Mouse (Mus musculus): ENCODE data around the gene Hist1h2ba. TPM values are rescaled to one million over a fixed set of nuclear protein-coding genes. Genes with fewer than 3 reads are reported as not detected.
A peak's percentile ranks its signal among the peaks of the same experiment; 100 is the strongest.

Gene Hist1h2ba
- not detected for total RNA-seq (2021)
- long read RNA-seq, experiment 1, result 0 reads
- long read RNA-seq, experiment 2, result 0 reads

GRCm38 (mm10) chr13:23933421-23934210 is at the start of gene Hist1h2ba:
Gene Hist1h2ba, minus strand, starts transcription at chr13:23934156.
- DNase-seq (ENCODE audit: low spot score in 2 of 2), result no peak

DNA sequence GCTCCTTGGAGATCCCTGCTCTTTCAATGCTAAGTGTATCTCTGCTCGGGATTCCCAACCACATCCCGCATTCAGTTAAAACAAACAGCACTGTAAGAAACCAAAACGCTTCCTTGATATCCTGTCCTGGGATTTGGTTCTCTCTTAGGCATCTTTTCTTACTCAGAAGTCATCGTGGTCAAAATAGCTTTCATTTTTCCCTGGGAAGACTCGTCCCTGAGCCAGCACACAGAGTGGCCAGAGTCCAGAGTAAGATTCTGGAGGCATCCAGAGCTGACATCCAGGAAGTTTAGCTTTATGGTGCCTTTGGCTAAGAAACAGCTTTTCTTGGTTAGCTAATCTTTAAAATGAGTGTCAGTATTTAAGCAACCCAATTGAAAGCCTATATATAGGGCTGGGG is 38.3 kb upstream of the Hist1h2ba start:
- no peak for DNase-seq (ENCODE audit: low spot score in 2 of 2)

- no peak for DNase-seq (ENCODE audit: low spot score in 2 of 2)
Observed at GRCm38 (mm10) chr13:23971870-23972269, 37.9 kb upstream of the Hist1h2ba start.

DNA sequence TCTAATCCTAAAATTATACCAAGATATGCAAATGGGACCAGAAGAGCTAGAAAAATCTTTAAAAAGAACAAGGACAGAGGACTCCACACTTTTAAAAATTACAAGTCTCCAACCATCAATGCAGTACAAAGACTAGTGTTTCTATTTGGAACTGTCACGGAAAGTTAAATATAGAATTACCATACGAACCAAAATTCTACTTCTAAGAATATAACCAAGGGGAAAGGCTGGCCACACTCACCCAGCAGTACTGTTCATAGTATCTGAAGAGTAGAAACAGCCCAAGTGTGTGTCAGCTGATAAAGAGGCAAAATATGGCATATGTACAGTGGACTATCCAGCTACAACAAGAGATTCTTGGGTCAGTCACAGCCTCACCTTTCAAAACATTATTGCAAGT is 31.0 kb upstream of the Hist1h2ba start:
- no peak for DNase-seq (ENCODE audit: low spot score in 2 of 2)

DNA sequence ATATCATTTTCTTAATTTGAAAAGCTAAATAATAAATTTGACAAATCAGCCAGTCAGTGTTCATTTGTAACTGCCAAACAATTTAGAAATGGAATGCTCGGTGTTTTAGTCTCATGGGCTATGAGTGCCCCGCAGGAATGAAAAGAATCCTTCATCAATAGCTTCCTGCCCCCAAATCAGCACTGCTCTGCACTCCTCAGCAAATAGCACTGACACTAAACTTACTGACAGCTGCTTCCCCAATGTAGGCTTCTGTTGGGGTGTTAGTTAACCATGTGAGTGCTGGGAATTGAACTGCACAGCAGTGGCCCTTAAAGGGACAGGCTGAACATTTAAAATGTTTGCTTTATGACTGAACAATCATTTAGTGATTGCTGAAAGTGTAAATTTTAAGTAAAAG is 25.8 kb upstream of the Hist1h2ba start:
- no peak for DNase-seq (ENCODE audit: low spot score in 2 of 2)

- DNase-seq (ENCODE audit: low spot score in 2 of 2), result peak in 1 of 2 experiments; percentile 13
Observed at GRCm38 (mm10) chr13:23950928-23951327, 17.0 kb upstream of the Hist1h2ba start.

GRCm38 (mm10) chr13:23949484-23950246 is 15.7 kb upstream of the Hist1h2ba start:
- no peak for DNase-seq (ENCODE audit: low spot score in 2 of 2)

DNA sequence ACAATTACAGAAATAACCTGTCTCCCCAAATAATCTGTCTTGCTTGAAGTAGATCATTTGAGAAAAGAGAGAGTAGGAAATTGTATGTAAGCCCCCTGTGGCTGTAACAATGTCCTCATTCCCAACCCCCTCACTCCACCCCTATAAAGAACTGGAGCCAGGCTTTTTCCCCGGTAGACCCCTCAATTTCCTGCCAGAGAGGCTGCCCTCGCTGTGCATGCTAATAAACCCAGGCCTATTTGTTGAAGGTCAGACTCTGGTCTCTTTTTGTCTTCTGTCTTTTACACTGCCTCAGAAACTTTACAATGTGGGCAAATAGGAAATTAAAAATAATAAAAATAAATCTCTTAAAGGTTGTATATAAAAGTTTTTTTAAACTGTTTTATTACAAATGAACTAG is 12.3 kb upstream of the Hist1h2ba start:
- no peak for DNase-seq (ENCODE audit: low spot score in 2 of 2)

DNA sequence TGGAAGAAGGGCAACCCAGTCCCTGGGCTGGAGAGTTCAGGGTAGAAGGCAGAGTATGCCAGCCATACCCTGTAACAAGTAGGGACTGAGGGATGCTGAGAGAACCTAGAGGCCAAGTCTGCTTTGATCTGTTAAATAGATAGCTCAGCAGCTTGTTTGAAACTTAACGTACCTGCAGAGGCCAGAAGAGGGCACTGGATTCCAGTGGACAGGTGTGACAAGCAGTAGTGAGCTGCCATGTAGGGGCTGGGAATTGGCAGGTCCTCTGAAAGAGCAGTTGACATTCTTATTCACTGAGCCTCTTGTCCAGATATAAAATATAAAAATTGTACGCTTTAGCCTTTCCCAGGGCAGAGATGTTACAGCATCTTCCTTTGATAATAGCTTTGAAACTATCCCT is 8.9 kb upstream of the Hist1h2ba start:
- DNase-seq (ENCODE audit: low spot score in 2 of 2), result no peak

DNA sequence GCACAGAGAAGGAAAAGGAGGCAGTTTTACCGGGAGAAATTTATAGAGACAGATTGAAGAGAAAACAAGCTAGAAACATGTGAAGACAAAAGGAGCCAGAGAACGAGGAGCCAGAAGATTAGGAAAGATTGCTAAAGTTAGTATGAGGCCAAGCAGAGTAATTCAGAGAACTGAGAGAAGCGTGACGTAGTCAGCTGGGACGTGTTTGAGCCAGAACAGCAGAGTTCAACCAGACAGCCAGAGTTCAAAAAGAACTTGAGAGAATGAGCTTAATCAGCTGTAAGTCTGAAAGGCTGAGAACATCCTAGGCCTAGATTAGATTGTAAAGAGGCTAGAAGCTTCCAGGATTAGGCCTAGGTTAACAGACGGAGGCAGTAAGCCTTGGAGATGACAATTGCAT is 6.3 kb upstream of the Hist1h2ba start:
- DNase-seq (ENCODE audit: low spot score in 2 of 2), result no peak

DNA sequence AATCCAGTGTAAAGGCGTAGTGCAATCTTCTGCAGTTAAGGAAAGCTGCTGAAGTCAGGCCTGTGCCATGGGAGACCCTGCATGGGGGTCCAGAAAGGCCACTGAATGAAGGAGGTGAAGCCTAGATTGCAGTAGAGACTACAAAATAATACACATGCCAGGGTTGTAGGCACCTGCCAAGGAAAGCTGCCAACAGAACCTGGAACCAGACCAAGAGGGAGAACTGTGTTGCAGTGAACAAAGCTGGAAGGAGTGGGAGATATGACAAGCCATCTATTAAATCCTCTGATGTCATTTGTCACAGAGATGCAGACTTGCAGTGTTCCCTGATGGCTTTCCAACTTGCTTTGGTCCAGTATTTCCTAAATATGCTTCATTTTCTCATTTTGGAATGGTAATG is 4.7 kb upstream of the Hist1h2ba start:
- peak in 1 of 2 experiments; percentile 12 for DNase-seq (ENCODE audit: low spot score in 2 of 2)

GRCm38 (mm10) chr13:23934211-23934520 is 210 bp upstream of the Hist1h2ba start, which contains the start of gene Hist1h2aa:
Gene Hist1h2aa, plus strand, starts transcription at chr13:23934462.
- DNase-seq (ENCODE audit: low spot score in 2 of 2), result no peak

GRCm38 (mm10) chr13:23930904-23931303 is 3.1 kb downstream of the Hist1h2ba start:
- DNase-seq (ENCODE audit: low spot score in 2 of 2), result no peak

DNA sequence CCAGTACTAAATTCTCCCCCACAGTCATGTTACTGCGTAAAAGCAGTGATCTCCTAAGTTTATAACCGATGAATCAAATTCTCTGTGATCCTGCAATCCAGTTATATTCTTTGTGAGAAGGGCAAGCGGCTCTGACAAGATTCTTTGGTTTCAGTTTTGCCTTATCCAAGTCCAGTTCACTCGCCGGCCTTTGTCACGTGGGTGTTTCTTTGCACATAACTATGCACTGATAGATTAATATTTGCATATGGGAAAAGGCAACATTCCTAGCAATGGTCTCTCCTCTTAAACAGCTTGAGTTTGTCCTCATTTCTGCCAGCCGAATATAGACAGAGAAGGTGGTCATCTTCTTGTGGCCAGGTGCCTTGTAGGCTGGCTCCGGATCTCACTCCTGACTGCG is 3.5 kb downstream of the Hist1h2ba start:
- no peak for DNase-seq (ENCODE audit: low spot score in 2 of 2)

DNA sequence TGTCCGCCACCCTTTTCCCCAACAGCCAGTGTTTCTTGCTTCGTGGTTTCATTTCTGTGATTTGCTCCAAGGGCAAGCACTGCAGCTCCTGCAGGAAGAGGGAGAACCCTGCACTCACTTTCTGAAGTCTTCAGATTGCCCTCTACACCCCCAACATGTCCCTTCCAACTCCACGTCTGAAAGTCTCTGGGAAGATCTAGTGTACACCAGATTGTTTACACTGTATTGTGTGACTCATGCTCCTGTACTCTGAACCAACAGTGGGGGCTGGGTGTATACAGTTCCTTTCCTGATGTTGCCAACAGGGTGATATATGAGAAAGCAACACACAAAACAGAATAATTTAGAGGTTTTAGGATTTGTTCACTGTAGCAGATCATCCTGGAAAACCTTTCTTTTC is 5.3 kb downstream of the Hist1h2ba start:
- DNase-seq (ENCODE audit: low spot score in 2 of 2), result no peak

DNA sequence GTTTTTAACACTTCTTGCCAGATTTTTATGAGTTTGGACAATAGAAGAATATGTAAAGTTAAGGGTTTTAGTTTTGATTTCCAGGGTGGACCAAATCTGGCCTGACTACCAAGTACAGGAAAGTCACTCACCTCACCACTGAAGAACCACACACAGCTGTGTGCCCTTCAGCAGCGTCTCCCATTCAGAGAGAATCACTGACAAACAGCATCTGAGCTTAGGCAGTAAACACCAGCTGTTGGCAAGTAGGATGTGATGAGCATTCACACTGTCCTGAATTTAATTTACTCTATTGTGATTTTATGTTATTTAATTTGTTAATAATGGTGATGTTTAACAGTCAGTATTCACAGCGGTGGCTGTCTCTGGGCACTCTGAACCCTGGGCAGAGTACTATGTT is 8.2 kb downstream of the Hist1h2ba start:
- DNase-seq (ENCODE audit: low spot score in 2 of 2), result no peak

- no peak for DNase-seq (ENCODE audit: low spot score in 2 of 2)
Observed at GRCm38 (mm10) chr13:23917674-23918073, 16.3 kb downstream of the Hist1h2ba start.

GRCm38 (mm10) chr13:23916132-23916531 is 17.8 kb downstream of the Hist1h2ba start:
- DNase-seq (ENCODE audit: low spot score in 2 of 2), result no peak

DNA sequence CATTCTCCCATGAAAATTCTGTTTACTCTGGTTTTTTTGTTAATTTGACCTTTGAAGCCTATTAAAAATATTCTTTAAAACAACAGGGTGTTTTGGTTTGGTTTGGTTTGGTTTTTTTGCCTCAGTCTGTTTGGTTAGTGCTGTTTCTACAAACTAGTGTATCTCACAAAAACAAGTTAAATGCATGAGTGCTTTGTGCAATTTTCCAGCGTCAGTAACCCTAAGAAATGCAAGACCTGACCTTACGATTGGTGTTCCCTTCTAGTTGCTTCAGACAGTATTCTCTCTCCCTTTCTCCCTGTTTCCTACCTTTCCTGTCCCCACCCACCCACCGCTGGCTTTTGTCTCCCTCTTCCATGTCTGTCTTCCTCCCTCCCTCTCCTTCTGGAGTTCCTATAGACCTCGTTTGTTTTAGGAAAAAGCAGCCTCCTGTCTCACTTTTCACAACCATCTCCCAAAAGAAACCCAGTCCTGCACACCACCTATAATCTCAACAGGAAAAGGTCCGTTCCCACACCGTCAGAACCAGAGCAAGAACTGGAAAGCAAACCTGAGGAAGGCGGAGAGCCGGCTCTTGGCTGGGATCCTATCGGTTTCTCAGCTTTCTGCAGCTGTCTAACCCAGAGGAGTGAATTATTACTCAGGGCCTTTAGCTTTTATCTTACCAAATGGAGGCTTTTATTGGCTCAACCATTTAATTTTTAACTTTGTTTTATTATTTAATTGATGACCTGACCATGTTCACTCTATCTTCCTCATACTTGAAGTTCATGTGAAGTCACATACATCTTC is 19.4 kb downstream of the Hist1h2ba start, which contains the start of gene Slc17a4:
Slc17a4 (minus strand) TSS at position 634 of the 792 bp plus-strand sequence.
- DNase-seq (ENCODE audit: low spot score in 2 of 2), result no peak

DNA sequence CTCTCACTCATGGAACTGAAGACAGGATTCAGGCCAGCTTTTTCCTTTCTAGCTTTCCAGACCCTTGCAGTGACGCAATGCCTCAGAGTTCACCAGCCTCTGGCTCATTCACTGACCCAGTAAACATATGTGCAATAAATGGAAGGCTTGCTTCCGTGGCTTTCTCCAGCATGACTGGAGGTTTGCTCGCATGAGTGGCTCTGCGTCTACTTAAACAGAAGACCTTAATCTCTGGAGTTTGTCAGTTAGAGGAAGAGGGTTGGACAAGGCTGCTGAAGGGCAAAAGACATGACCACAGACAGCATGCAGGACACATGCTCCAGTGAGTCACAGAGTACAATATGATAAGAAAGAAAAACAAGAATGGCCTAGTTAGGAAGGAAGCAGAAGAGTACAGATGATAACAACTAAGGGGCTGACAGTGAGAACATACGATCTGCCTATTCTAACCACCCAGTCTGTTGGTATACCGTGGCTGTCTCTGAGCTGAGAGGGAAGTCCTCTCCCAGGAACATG is 20.1 kb downstream of the Hist1h2ba start:
- no peak for DNase-seq (ENCODE audit: low spot score in 2 of 2)

GRCm38 (mm10) chr13:23911335-23911734 is 22.6 kb downstream of the Hist1h2ba start:
- no peak for DNase-seq (ENCODE audit: low spot score in 2 of 2)
